23 mouse cellular contexts compared by ENCODE assay signal in genomic region chr6:22452203-22452602, GRCm38 (mm10).
"Had no signal": no experiment of that assay in that cellular context is flagged by ENCODE, and none has a peak within 500 bp of the region (broad histone marks: within the 10 kb centered on the region; RNA-seq: fewer than 3 reads in every experiment).

No protein-coding gene starts in this region.

- H3K36me3 ChIP-seq: limb, embryonic 10.5 days; limb, embryonic 13.5 days; liver, embryonic 12.5 days; liver, embryonic 15.5 days; lung, embryonic 15.5 days; midbrain, embryonic 10.5 days had no signal

- DNase-seq: kidney, adult 18-20 months; kidney, postnatal 25 days; layer of hippocampus, adult 9-11 months; liver; lung, adult 18-20 months; lung, postnatal 10 days; lung, postnatal 36 days; midbrain, embryonic 14.5 days; retina, postnatal 1 day; right cerebral cortex, postnatal 25 days; spleen, adult 18-20 months; thymus, postnatal 25 days had no signal

- H3K9me3 ChIP-seq: limb, embryonic 10.5 days; limb, embryonic 13.5 days; liver, embryonic 12.5 days; liver, embryonic 15.5 days; lung, embryonic 15.5 days; megakaryocyte, embryonic 14.5 days; midbrain, embryonic 10.5 days had no signal

- H3K9ac ChIP-seq: limb, embryonic 13.5 days; liver, embryonic 12.5 days; liver, embryonic 15.5 days; lung, embryonic 15.5 days had no signal

- H3K4me1 ChIP-seq: limb, embryonic 10.5 days; limb, embryonic 13.5 days; liver, embryonic 15.5 days; lung, embryonic 15.5 days; midbrain, embryonic 10.5 days had no signal

- ATAC-seq: intestine, embryonic 16.5 days; liver, embryonic 12.5 days had no signal

- H3K27me3 ChIP-seq: limb, embryonic 13.5 days; liver, embryonic 12.5 days; liver, embryonic 15.5 days; lung, embryonic 15.5 days; megakaryocyte, embryonic 14.5 days had no signal

- H3K4me3 ChIP-seq: layer of hippocampus, adult 2 months; limb, embryonic 10.5 days; limb, embryonic 13.5 days; liver, embryonic 12.5 days; liver, embryonic 15.5 days; lung, embryonic 15.5 days; megakaryocyte, embryonic 14.5 days; midbrain, embryonic 10.5 days had no signal

- H3K27ac ChIP-seq: kidney, postnatal 0 days; layer of hippocampus, adult 2 months; limb, embryonic 10.5 days; limb, embryonic 13.5 days; liver, embryonic 12.5 days; liver, embryonic 15.5 days; lung, embryonic 15.5 days; midbrain, embryonic 10.5 days; stomach, postnatal 0 days had no signal
